Mouse (Mus musculus) MEL (cell line): ENCODE results near the gene Ksr1.

Experiments
- CTCF ChIP-seq, 3 experiments: IDR thresholded peaks in 2 of 3; conservative IDR thresholded peaks in 1 of 3; 2 replicates each; pipeline ENCODE4 v1.5.1; 2011 to 2012; ENCODE audit warnings: low read length in 3 of 3, low read depth in 2 of 3, mild to moderate bottlenecking in 2 of 3, improper control_type of control experiment in 1 of 3, inconsistent platforms in 1 of 3, mixed read lengths in 1 of 3, moderate library complexity in 1 of 3; ENCODE audit not compliant: control insufficient read depth in 1 of 3, insufficient read depth in 1 of 3, poor library complexity in 1 of 3, severe bottlenecking in 1 of 3
- GATA1 ChIP-seq: IDR thresholded peaks from 2 replicates; pipeline ENCODE4 v1.6.1; 2011; ENCODE audit warnings: low read depth, low read length, improper control_type of control experiment
- MAX ChIP-seq: IDR thresholded peaks from 2 replicates; pipeline ENCODE4 v1.6.1; 2011; ENCODE audit warnings: low read length, improper control_type of control experiment
- RAD21 ChIP-seq: IDR thresholded peaks from 2 replicates; pipeline ENCODE4 v1.6.1; 2011; ENCODE audit warnings: mild to moderate bottlenecking, low read depth, low read length, improper control_type of control experiment
- SIN3A ChIP-seq: IDR thresholded peaks from 2 replicates; pipeline ENCODE4 v1.6.1; 2012; ENCODE audit warnings: low read length, improper control_type of control experiment, inconsistent platforms
- SMC3 ChIP-seq: IDR thresholded peaks from 2 replicates; pipeline ENCODE4 v1.6.1; 2011; ENCODE audit warnings: low read depth, low read length, improper control_type of control experiment

DNA sequence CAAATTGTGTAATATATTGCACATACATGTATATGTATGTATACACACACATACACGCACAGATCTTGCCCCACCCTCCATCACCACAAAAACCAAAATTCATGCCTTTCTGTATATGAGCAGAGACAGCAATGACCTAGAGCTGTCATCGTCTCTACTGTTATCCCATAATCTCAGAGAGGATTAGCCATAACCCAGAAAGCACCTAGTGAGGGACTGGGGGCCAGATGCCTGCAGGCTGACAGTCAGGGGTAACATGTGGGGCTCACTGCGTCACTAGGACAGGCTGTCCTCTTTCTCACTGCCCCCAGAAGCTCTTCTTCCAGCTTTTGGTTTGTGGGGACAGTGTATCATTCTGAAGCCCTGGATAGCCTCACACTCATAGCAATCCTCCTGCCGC, 144.3 kb downstream of the Ksr1 start:
- TF ChIP-seq CTCF (IDR thresholded peaks at IDR 0.05 in 2 of 3, conservative IDR thresholded peaks at IDR 0.05 in 1 of 3; ENCODE audit: control insufficient read depth in 1 of 3, insufficient read depth in 1 of 3, low read depth in 2 of 3, low read length in 3 of 3, poor library complexity in 1 of 3, severe bottlenecking in 1 of 3) = no peak
- no peak for TF ChIP-seq RAD21
- no peak for TF ChIP-seq MAX
- no peak for TF ChIP-seq SMC3
- TF ChIP-seq GATA1 = no peak
- TF ChIP-seq SIN3A = no peak; the same call in 1 of the 2 replicates
